Mouse (Mus musculus) stomach, embryonic 14.5 days (tissue): ENCODE measurements around the gene Pgm5. TPM values are rescaled to one million over a fixed set of nuclear protein-coding genes. Genes with fewer than 3 reads are reported as not detected.
A peak's percentile ranks its signal among the peaks of the same experiment; 100 is the strongest.
"Not testable (repeated sequence)": the region's sequence is repeated elsewhere in the genome, so short reads cannot be mapped to it uniquely, and the experiment has no call there.

Source experiments
- ATAC-seq: fragments of 200-750 bp; cut with Nextera tagmentation; 2 replicates; pipeline ENCODE4 v1.8.0; 2017; ENCODE audit warnings: low read depth, moderate TSS enrichment; ENCODE audit not compliant: insufficient number of reproducible peaks, insufficient read depth, low FRiP score
- H3K27ac ChIP-seq: fragments of 300-500 bp; sonication (generic); 2 replicates; pipeline ENCODE4 v1.5.1; 2014; ENCODE audit warnings: mild to moderate bottlenecking, low read length, moderate library complexity, mixed read lengths
- H3K27me3 ChIP-seq: fragments of 300-500 bp; sonication (generic); 2 replicates; pipeline ENCODE4 v1.6.1; 2014; ENCODE audit warnings: low read length, control low read depth, mixed read lengths; ENCODE audit not compliant: control insufficient read depth, insufficient read depth
- H3K36me3 ChIP-seq: fragments of 300-500 bp; sonication (generic); 2 replicates; pipeline ENCODE4 v1.6.1; 2014; ENCODE audit warnings: mild to moderate bottlenecking, control low read depth, low read length, moderate library complexity, mixed read lengths; ENCODE audit not compliant: control insufficient read depth, insufficient read depth
- H3K4me1 ChIP-seq: fragments of 300-500 bp; sonication (generic); 2 replicates; pipeline ENCODE4 v1.6.1; 2014; ENCODE audit warnings: low read length, control low read depth, mixed read lengths; ENCODE audit not compliant: control insufficient read depth, insufficient read depth
- H3K4me2 ChIP-seq: fragments of 300-500 bp; sonication (generic); replicated peaks from 2 replicates; pipeline ENCODE4 v1.6.1; 2014; ENCODE audit warnings: low read depth, low read length, control low read depth
- H3K4me3 ChIP-seq: fragments of 300-500 bp; sonication (generic); 2 replicates; pipeline ENCODE4 v1.5.1; 2014; ENCODE audit warnings: low read depth, low read length, control low read depth
- H3K9ac ChIP-seq: fragments of 300-500 bp; sonication (generic); replicated peaks from 2 replicates; pipeline ENCODE4 v1.6.1; 2014; ENCODE audit warnings: low read depth, mild to moderate bottlenecking, control low read depth, low read length, moderate library complexity, mixed read lengths
- H3K9me3 ChIP-seq: fragments of 300-500 bp; sonication (generic); 2 replicates; pipeline ENCODE4 v1.6.1; 2016; ENCODE audit warnings: low read depth, low read length, control low read depth; ENCODE audit not compliant: control insufficient read depth
- WGBS: fragments of 180-500 bp; shearing (Covaris S2); extraction: QIAGEN DNeasy Blood & Tissue Kit; methylation state at CpG from one replicate; pipeline ENCODE4 v1.1.7; 2014; 5-methylcytosine and 5-hydroxymethylcytosine counted together
- polyA plus RNA-seq: library from polyadenylated mRNA; unstranded; fragments of >200 nt; fragmentation: Nextera tagmentation; extraction: Ambion mirVana; gene quantifications from 2 replicates; pipeline ENCODE4 v1.2.1, GENCODE M21; 2014

Pgm5 gene
- polyA plus RNA-seq, 1 experiment from 2014 or later, result 20.3 TPM

- no peaks in the 10 kb centered on the region for H3K36me3 ChIP-seq
- no peak overlapping the region for H3K4me3 ChIP-seq
- H3K4me2 ChIP-seq, result no peak overlapping the region
- H3K27ac ChIP-seq, result peak overlapping the region; percentile 48; the same call in 1 of the 2 replicates
- no peaks in the 10 kb centered on the region for H3K9me3 ChIP-seq
- no peak overlapping the region for H3K9ac ChIP-seq
- no peaks in the 10 kb centered on the region for H3K27me3 ChIP-seq
- 37% methylated on average over 4 of the region's 4 CpGs for WGBS
- peaks cover 10% of the 10 kb centered on the region; the same call in 1 of the 2 replicates for H3K4me1 ChIP-seq
- peak; percentile 68; the same call in 1 of the 2 replicates for ATAC-seq
Observed at GRCm38 (mm10) chr19:24881237-24881636, 19.6 kb upstream of the Pgm5 start.

- H3K27ac ChIP-seq, result peak within 1 kb of the TSS; percentile 61
- H3K27me3 ChIP-seq, H3K36me3 ChIP-seq, H3K9me3 ChIP-seq, H3K4me3 ChIP-seq, H3K4me2 ChIP-seq, H3K9ac ChIP-seq: not testable (repeated sequence)
- WGBS, result 60% methylated on average over 23 of the region's 26 CpGs
- ATAC-seq, result peak; percentile 42; the same call in 1 of the 2 replicates
- H3K4me1 ChIP-seq, result peaks cover 13% of the 10 kb centered on the region; the same call in 1 of the 2 replicates
Observed at GRCm38 (mm10) chr19:24875129-24875870, 13.6 kb upstream of the Pgm5 start, which contains the start of gene Gm10053. Gene Gm10053, plus strand, starts transcription at chr19:24875686.

- Histone ChIP-seq H3K4me1 (peaks cover 13% of the 10 kb centered on the region; the same call in 1 of the 2 replicates), H3K9me3 (no peaks in the 10 kb centered on the region), H3K4me3 (no peak overlapping the region), H3K27ac (peak overlapping the region; percentile 61; the same call in 1 of the 2 replicates), H3K4me2 (no peak overlapping the region), H3K9ac (no peak overlapping the region), H3K36me3 (no peaks in the 10 kb centered on the region), H3K27me3 (no peaks in the 10 kb centered on the region)
- ATAC-seq, result peak; percentile 83; the same call in 1 of the 2 replicates
- WGBS, result 22% methylated on average over 2 of the region's 2 CpGs
Observed at GRCm38 (mm10) chr19:24873873-24874272, 12.2 kb upstream of the Pgm5 start.

GRCm38 (mm10) chr19:24871037-24871635 lies 9.5 kb upstream of the Pgm5 start:
- no peak overlapping the region for H3K9ac ChIP-seq
- peaks cover 11% of the 10 kb centered on the region; the same call in 1 of the 2 replicates for H3K4me1 ChIP-seq
- H3K36me3 ChIP-seq, result no peaks in the 10 kb centered on the region

GRCm38 (mm10) chr19:24865436-24865835 lies 3.8 kb upstream of the Pgm5 start:
- Histone ChIP-seq H3K27ac (no peak overlapping the region), H3K9me3 (no peaks in the 10 kb centered on the region), H3K4me3 (no peak overlapping the region), H3K9ac (no peak overlapping the region), H3K4me2 (no peak overlapping the region), H3K36me3 (no peaks in the 10 kb centered on the region), H3K4me1 (0 out of 2 replicates have a peak, but pooled peaks cover 5% of the 10 kb centered on the region), H3K27me3 (no peaks in the 10 kb centered on the region)
- no peak for ATAC-seq
- WGBS, result 87% methylated on average over 9 of the region's 9 CpGs

More at GRCm38 (mm10) chr19:24871037-24871635, 9.5 kb upstream of the Pgm5 start:
- 0 out of 2 replicates have a peak, but pooled peaks have one; percentile 57 for ATAC-seq
- H3K9me3 ChIP-seq, result no peaks in the 10 kb centered on the region
- H3K27me3 ChIP-seq, result no peaks in the 10 kb centered on the region
- WGBS, result 15% methylated on average over 18 of the region's 18 CpGs
- peak overlapping the region; percentile 22 for H3K4me3 ChIP-seq
- H3K4me2 ChIP-seq, result peak overlapping the region; percentile 24; the same call in 1 of the 2 replicates
- no peak overlapping the region for H3K27ac ChIP-seq

- Histone ChIP-seq H3K36me3 (no peaks in the 10 kb centered on the region), H3K4me3 (peak overlapping the region; percentile 68), H3K27me3 (no peaks in the 10 kb centered on the region), H3K27ac (peak overlapping the region; percentile 80), H3K9me3 (no peaks in the 10 kb centered on the region), H3K4me2 (peak overlapping the region; percentile 60), H3K9ac (peak overlapping the region; percentile 71), H3K4me1 (peaks cover 14% of the 10 kb centered on the region)
- 0 out of 2 replicates have a peak, but pooled peaks have one; percentile 12 for ATAC-seq
- WGBS, result 10% methylated on average over 13 of the region's 13 CpGs
Observed at GRCm38 (mm10) chr19:24861276-24861611, 411 bp downstream of the Pgm5 start.

GRCm38 (mm10) chr19:24851456-24852315 lies 10.0 kb downstream of the Pgm5 start:
- Histone ChIP-seq H3K9me3 (no peaks in the 10 kb centered on the region), H3K4me2 (peak overlapping the region; percentile 5), H3K36me3 (no peaks in the 10 kb centered on the region), H3K27ac (peak overlapping the region; percentile 88), H3K4me1 (peaks cover 36% of the 10 kb centered on the region), H3K9ac (no peak overlapping the region), H3K27me3 (no peaks in the 10 kb centered on the region), H3K4me3 (no peak overlapping the region)
- 49% methylated on average over 21 of the region's 21 CpGs for WGBS
- peak; percentile 35; the same call in 1 of the 2 replicates for ATAC-seq

DNA sequence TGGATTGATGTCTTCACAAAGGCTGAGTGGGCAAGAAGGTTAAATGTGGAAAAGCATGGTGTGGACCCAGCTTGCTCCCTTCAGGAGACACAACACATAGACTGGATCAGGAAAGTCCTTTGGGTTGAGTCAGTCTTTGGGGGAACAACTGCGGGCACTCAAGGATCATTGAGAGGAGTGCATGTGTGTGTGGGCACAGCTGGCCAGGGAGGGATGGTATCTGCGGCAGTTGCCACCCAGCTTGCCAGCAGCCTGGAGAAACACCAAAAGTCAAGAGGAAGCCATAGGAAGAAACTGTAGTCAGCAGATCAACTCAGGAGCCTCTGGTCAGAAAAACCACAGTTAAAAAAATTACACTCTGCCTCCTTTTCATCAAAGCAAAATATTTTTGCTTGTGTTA lies 12.8 kb downstream of the Pgm5 start:
- WGBS, result 40% methylated on average over 2 of the region's 2 CpGs
- Histone ChIP-seq H3K4me2 (no peak overlapping the region), H3K4me1 (peaks cover 47% of the 10 kb centered on the region), H3K9me3 (no peaks in the 10 kb centered on the region), H3K27ac (peak overlapping the region; percentile 88), H3K36me3 (no peaks in the 10 kb centered on the region), H3K4me3 (no peak overlapping the region), H3K9ac (no peak overlapping the region), H3K27me3 (no peaks in the 10 kb centered on the region)
- ATAC-seq, result no peak
